Mouse (Mus musculus) hindbrain, postnatal 0 days (tissue): ENCODE results near the gene Ifnl2. TPM values are rescaled to one million over a fixed set of nuclear protein-coding genes. Genes with fewer than 3 reads are reported as not detected.

Experiments used
- ATAC-seq: fragments of 200-750 bp; cut with Nextera tagmentation; 2 replicates; pipeline ENCODE4 v1.8.0; 2017; ENCODE audit warnings: mild to moderate bottlenecking, moderate TSS enrichment, moderate library complexity
- DNase-seq: peaks from one replicate; pipeline ENCODE4 v3.0.0-alpha.2; 2015; ENCODE audit warnings: low spot score
- H3K27ac ChIP-seq: fragments of 300-500 bp; sonication (generic); 2 replicates; pipeline ENCODE4 v1.5.1; 2014; ENCODE audit warnings: mild to moderate bottlenecking
- H3K27me3 ChIP-seq: fragments of 300-500 bp; sonication (generic); 2 replicates; pipeline ENCODE4 v1.6.1; 2014; ENCODE audit warnings: low read length, mixed read lengths; ENCODE audit not compliant: insufficient read depth
- H3K36me3 ChIP-seq: fragments of 300-500 bp; sonication (generic); 2 replicates; pipeline ENCODE4 v1.6.1; 2014; ENCODE audit warnings: low read length, mixed read lengths; ENCODE audit not compliant: insufficient read depth
- H3K4me1 ChIP-seq: fragments of 300-500 bp; sonication (generic); 2 replicates; pipeline ENCODE4 v1.6.1; 2014; ENCODE audit warnings: antibody characterized with exemption, low read length, mixed read lengths; ENCODE audit not compliant: insufficient read depth
- H3K4me2 ChIP-seq: fragments of 300-500 bp; sonication (generic); 2 replicates; pipeline ENCODE4 v1.6.1; 2014; ENCODE audit warnings: low read depth, mild to moderate bottlenecking, low read length, moderate library complexity, mixed read lengths
- H3K4me3 ChIP-seq: fragments of 300-500 bp; sonication (generic); 2 replicates; pipeline ENCODE4 v1.5.1; 2014; ENCODE audit warnings: low read length
- H3K9ac ChIP-seq: fragments of 300-500 bp; sonication (generic); replicated peaks from 2 replicates; pipeline ENCODE4 v1.6.1; 2014; ENCODE audit warnings: mild to moderate bottlenecking, low read length, moderate library complexity, mixed read lengths
- H3K9me3 ChIP-seq: fragments of 300-500 bp; sonication (generic); 2 replicates; pipeline ENCODE4 v1.6.1; 2016; ENCODE audit warnings: low read length, mixed read lengths
- CTCF ChIP-seq: IDR thresholded peaks from 2 replicates; pipeline ENCODE4 v1.5.1; 2016; ENCODE audit warnings: antibody characterized with exemption, control low read depth, low read depth
- WGBS: fragments of 180-500 bp; shearing (Covaris S2); extraction: QIAGEN DNeasy Blood & Tissue Kit; methylation state at CpG from one replicate; pipeline ENCODE4 v1.1.7; 2014; 5-methylcytosine and 5-hydroxymethylcytosine counted together
- polyA plus RNA-seq: library from polyadenylated mRNA; unstranded; fragments of >200 nt; fragmentation: Nextera tagmentation; extraction: Ambion mirVana; gene quantifications from 2 replicates; pipeline ENCODE4 v1.2.1, GENCODE M21; 2015
- total RNA-seq: library from RNA; depleted of rRNA; stranded (reverse); fragments of >200 nt; gene quantifications from 2 replicates; pipeline ENCODE4 v1.2.3, GENCODE M21; 2014

Gene Ifnl2
- total and polyA plus RNA-seq, 2 experiments from 2014 or later: not detected

GRCm38 (mm10) chr7:28492310-28492709, 17.9 kb downstream of the Ifnl2 start:
- Histone ChIP-seq H3K9me3 (no peaks in the 10 kb centered on the region), H3K27me3 (no peaks in the 10 kb centered on the region), H3K4me1 (0 out of 2 replicates have a peak, but pooled peaks cover 7% of the 10 kb centered on the region), H3K36me3 (no peaks in the 10 kb centered on the region), H3K9ac (no peak overlapping the region), H3K27ac (no peak overlapping the region), H3K4me2 (no peak overlapping the region), H3K4me3 (no peak overlapping the region)
- ATAC-seq (no peak), DNase-seq (no peak)
- 94% methylated on average over 8 of the region's 8 CpGs for WGBS
- no peak for TF ChIP-seq CTCF

DNA sequence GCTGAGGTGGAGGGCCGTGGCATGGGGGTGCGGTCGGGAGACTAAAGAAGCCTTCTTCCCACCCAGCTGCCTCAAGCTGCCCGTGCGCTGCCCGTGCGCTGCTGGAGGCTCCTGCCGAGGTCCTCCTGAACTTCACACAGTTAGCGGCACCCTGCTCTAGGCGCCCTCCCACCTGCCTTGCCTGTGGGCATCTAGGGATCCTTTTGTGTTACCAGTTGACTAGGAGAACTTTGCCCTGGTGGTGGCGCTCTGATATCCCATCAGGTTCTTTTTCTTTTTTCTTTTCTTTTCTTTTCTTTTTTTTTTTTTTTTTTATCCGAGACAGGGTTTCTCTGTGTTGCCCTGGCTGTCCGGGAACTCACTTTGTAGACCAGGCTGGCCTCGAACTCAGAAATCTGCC, 19.4 kb downstream of the Ifnl2 start:
- H3K9me3 ChIP-seq: no peaks in the 10 kb centered on the region
- no peaks in the 10 kb centered on the region for H3K27me3 ChIP-seq
- no peaks in the 10 kb centered on the region for H3K36me3 ChIP-seq
- 0 out of 2 replicates have a peak, but pooled peaks cover 7% of the 10 kb centered on the region for H3K4me1 ChIP-seq
- no peak for DNase-seq
- H3K4me2 ChIP-seq: peak overlapping the region; percentile 26
- H3K27ac ChIP-seq: no peak overlapping the region
- ATAC-seq: no peak
- H3K9ac ChIP-seq: no peak overlapping the region
- peak; percentile 8; the same call in 1 of the 2 replicates for TF ChIP-seq CTCF
- no peak overlapping the region for H3K4me3 ChIP-seq
- WGBS: 49% methylated on average over 14 of the region's 14 CpGs

DNA sequence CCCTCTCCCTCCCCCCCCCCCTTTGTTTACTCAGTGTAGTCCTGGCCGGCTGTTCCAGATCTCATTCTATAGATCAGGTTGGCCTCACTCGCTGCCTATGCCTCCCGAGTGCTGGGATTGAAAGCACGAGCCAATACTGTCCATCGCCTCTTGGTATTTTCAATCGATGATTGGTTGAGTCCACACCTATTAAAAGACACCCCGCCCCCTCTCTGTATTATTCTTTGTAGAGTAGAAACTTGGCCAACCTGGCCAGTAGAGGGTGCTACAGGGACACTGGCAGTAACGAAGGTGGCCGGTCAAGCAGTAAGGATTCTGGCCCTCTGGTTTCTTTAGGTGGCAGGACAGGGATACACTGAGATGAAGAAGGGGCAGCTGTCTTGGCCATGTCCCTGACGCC, 19.8 kb downstream of the Ifnl2 start:
- Histone ChIP-seq H3K4me2 (peak overlapping the region; percentile 26), H3K36me3 (no peaks in the 10 kb centered on the region), H3K9me3 (no peaks in the 10 kb centered on the region), H3K4me1 (0 out of 2 replicates have a peak, but pooled peaks cover 7% of the 10 kb centered on the region), H3K9ac (no peak overlapping the region), H3K27ac (no peak overlapping the region), H3K27me3 (no peaks in the 10 kb centered on the region), H3K4me3 (no peak overlapping the region)
- DNase-seq: peak; percentile 77
- 4% methylated on average over 10 of the region's 10 CpGs for WGBS
- 0 out of 2 replicates have a peak, but pooled peaks have one; percentile 58 for ATAC-seq
- peak; percentile 68 for TF ChIP-seq CTCF

- DNase-seq (peak; percentile 42), ATAC-seq (peak; percentile 32; the same call in 1 of the 2 replicates)
- H3K27ac ChIP-seq: no peak overlapping the region
- H3K36me3 ChIP-seq: no peaks in the 10 kb centered on the region
- peak overlapping the region; percentile 58 for H3K4me2 ChIP-seq
- H3K4me1 ChIP-seq: 0 out of 2 replicates have a peak, but pooled peaks cover 7% of the 10 kb centered on the region
- TF ChIP-seq CTCF: no peak
- 5% methylated on average over 16 of the region's 16 CpGs for WGBS
- H3K4me3 ChIP-seq: peak overlapping the region; percentile 31
- H3K27me3 ChIP-seq: no peaks in the 10 kb centered on the region
- no peaks in the 10 kb centered on the region for H3K9me3 ChIP-seq
- H3K9ac ChIP-seq: peak overlapping the region; percentile 40
Observed at GRCm38 (mm10) chr7:28488030-28488491, 22.2 kb downstream of the Ifnl2 start.

DNA sequence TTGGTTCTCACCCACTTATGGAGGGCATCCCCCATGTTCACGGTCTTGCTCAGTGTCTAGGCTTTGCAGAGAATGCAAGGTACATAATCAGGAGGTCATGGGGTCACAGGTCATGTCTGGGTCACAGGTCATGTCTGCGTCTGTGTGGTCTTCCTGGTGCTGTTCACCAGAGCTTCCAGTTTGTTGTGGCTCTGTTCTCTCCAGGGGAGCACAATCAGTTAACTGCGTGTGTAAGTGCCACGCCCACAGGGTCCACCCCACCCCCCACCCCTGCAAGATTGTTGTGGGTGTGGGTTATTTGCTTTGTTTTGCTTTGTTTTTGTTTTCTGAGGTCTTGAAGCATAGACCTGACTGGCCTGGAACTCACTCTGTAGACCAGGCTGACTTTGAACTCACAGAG, 26.1 kb downstream of the Ifnl2 start:
- Histone ChIP-seq H3K27me3 (no peaks in the 10 kb centered on the region), H3K36me3 (no peaks in the 10 kb centered on the region), H3K4me2 (no peak overlapping the region), H3K4me1 (0 out of 2 replicates have a peak, but pooled peaks cover 7% of the 10 kb centered on the region), H3K4me3 (no peak overlapping the region), H3K9me3 (no peaks in the 10 kb centered on the region), H3K9ac (no peak overlapping the region), H3K27ac (no peak overlapping the region)
- 21% methylated on average over 4 of the region's 4 CpGs for WGBS
- DNase-seq (no peak), ATAC-seq (no peak)
- TF ChIP-seq CTCF: no peak

- ATAC-seq (no peak), DNase-seq (no peak)
- no peak overlapping the region for H3K4me2 ChIP-seq
- H3K4me3 ChIP-seq: no peak overlapping the region
- 88% methylated on average over 11 of the region's 11 CpGs for WGBS
- H3K4me1 ChIP-seq: 0 out of 2 replicates have a peak, but pooled peaks cover under 1% of the 10 kb centered on the region
- no peaks in the 10 kb centered on the region for H3K27me3 ChIP-seq
- no peak overlapping the region for H3K9ac ChIP-seq
- no peak for TF ChIP-seq CTCF
- H3K27ac ChIP-seq: no peak overlapping the region
- no peaks in the 10 kb centered on the region for H3K9me3 ChIP-seq
- no peaks in the 10 kb centered on the region for H3K36me3 ChIP-seq
Observed at GRCm38 (mm10) chr7:28482854-28483253, 27.4 kb downstream of the Ifnl2 start.

- 14% methylated on average over 7 of the region's 8 CpGs for WGBS
- H3K9me3 ChIP-seq: no peaks in the 10 kb centered on the region
- H3K27ac ChIP-seq: no peak overlapping the region
- no peak overlapping the region for H3K9ac ChIP-seq
- H3K4me1 ChIP-seq: no peaks in the 10 kb centered on the region
- DNase-seq (no peak), ATAC-seq (no peak)
- H3K4me2 ChIP-seq: no peak overlapping the region
- no peaks in the 10 kb centered on the region for H3K27me3 ChIP-seq
- no peaks in the 10 kb centered on the region for H3K36me3 ChIP-seq
- no peak overlapping the region for H3K4me3 ChIP-seq
- no peak for TF ChIP-seq CTCF
Observed at GRCm38 (mm10) chr7:28478854-28479253, 31.4 kb downstream of the Ifnl2 start.
